Mouse (Mus musculus) intestine, embryonic 16.5 days (tissue): ENCODE results near the gene Slc28a2. TPM values are rescaled to one million over a fixed set of nuclear protein-coding genes. Genes with fewer than 3 reads are reported as not detected.

Source experiments
- polyA plus RNA-seq: library from polyadenylated mRNA; unstranded; fragments of >200 nt; fragmentation: Nextera tagmentation; extraction: Ambion mirVana; gene quantifications from 2 replicates; pipeline ENCODE4 v1.2.1, GENCODE M21; 2015

Gene Slc28a2
- polyA plus RNA-seq, 1 experiment from 2014 or later, result 93.5 TPM

Other genes with a start within 250 kb of the Slc28a2 start
- gene Patl2, start 240.3 kb upstream of the Slc28a2 start, polyA plus RNA-seq, result 0.07 TPM in 1 of 2 replicates, not detected in the other
- gene Terb2, start 240.2 kb upstream of the Slc28a2 start, polyA plus RNA-seq, result not detected in 2 replicates
- gene Sord, start 191.7 kb upstream of the Slc28a2 start, polyA plus RNA-seq, result 90.2 and 104 TPM in 2 replicates
- 0.06 and 0.07 TPM in 2 replicates for gene Duox2, start 128.0 kb upstream of the Slc28a2 start, polyA plus RNA-seq
- 0.16 and 0.24 TPM in 2 replicates for gene Duoxa2, start 127.6 kb upstream of the Slc28a2 start, polyA plus RNA-seq
- gene Duoxa1, start 112.7 kb upstream of the Slc28a2 start, polyA plus RNA-seq, result not detected in 2 replicates
- gene Duox1, start 110.8 kb upstream of the Slc28a2 start, polyA plus RNA-seq, result 0.06 TPM in 1 of 2 replicates, not detected in the other
- 1.9 and 2.2 TPM in 2 replicates for gene Shf, start 57.3 kb upstream of the Slc28a2 start, polyA plus RNA-seq
- gene Gm14085, start 58.5 kb downstream of the Slc28a2 start, polyA plus RNA-seq, result 0.53 and 0.75 TPM in 2 replicates
- 22.3 and 22.8 TPM in 2 replicates for gene Gatm, start 184.8 kb downstream of the Slc28a2 start, polyA plus RNA-seq
- 8.7 and 10.1 TPM in 2 replicates for gene AA467197, start 210.5 kb downstream of the Slc28a2 start, polyA plus RNA-seq